Mouse (Mus musculus) A20 (cell line): ENCODE results near the gene Suclg2.
A peak's percentile ranks its signal among the peaks of the same experiment; 100 is the strongest.

Source experiments
- DNase-seq: peaks from one replicate; pipeline ENCODE4 v3.0.0-alpha.2; 2011; ENCODE audit warnings: low read depth, low spot score

Suclg2 gene

DNA sequence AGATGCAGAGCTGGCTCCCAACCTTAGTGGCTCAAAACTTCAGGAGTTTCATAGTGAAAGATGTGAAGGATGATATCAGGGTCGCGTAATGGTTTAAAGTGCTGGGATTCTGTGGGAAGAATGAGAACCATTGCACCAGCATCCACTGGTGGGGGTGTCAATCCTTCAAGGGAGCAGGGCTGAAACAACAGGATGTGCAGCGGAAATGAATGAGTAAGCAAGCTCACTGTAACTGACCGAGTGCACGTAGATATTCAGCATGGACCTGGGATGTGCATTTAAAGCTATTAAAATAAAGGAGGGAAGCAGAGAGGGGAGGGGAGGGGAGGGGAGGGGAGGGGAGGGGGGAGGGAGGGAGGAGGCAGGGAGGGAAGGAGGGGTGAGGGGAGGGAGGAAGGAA, 18.4 kb downstream of the Suclg2 start:
- DNase-seq: no peak

- no peak for DNase-seq
These were observed 19.3 kb downstream of the Suclg2 start for GRCm38 (mm10) chr6:95699326-95699725.

DNA sequence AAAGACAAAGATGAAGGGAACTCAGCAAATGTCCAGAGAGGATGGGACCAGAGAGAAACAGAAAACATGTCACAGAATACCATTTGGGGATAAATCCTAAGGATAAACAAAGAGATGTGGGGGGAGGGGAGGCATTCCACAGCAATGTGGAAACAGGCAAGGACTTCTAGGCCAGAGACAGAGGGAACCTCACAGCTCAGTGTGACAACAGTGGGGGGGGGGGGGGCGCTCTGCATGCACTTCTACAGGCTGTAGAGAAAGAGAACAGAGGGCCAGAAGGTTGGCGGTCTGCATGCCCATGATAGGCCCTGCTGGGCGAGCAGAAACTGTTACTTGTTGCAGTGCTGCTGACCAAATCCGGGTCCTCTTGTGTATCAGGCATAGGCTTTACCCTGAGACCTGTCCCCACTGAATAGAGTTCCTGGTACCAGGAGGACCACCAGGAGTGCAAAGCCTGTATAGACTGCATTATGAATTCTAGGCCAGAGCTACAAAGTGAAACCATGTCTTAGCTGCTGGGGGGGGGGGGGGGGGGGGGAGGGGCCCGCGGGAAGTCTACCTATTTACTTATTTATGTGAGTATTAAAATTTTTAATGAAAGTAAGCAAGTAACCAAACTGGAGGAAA, 20.0 kb downstream of the Suclg2 start:
- no peak for DNase-seq

DNA sequence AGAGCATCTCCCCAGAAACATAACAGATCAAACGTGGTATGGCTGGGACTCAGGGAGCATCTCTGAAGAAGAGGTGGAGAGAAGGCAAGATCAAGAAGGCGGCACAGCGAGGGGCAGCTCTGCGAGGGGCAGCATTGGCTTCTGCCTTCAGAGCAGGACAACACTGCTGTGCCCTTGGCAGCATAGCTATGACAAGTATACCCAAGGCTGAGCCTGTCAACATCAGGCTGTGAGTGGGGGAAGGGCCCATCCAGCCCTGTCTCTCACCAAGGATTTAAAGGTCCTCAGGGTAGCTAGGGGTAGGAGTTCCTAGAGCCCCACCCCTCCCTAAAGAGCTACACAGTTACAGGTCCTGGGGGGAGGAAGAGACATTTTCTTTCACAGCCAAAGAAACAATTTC, 23.7 kb downstream of the Suclg2 start:
- no peak for DNase-seq

DNA sequence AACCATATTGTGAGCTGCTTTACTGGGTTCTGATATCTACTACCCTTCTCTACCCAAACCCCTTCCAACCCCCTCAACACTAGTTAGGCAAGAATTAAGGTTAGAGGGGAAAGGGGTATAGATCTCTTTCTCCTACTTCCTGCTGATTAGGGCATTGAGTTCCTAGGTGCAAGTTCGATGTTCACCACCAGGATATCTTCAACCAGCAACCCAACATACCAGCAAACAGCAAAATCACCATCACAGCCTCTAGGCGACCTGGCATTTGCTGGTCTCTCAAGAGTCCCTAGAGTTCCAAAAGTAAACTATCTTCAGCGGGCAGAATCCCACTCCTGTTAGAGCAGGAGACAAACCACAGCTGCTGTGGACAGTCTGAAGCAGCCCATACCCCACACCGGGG, 33.4 kb downstream of the Suclg2 start:
- DNase-seq: no peak

- DNase-seq: no peak
These were observed 38.9 kb downstream of the Suclg2 start for GRCm38 (mm10) chr6:95679718-95680117.

GRCm38 (mm10) chr6:95679261-95679660, 39.3 kb downstream of the Suclg2 start:
- no peak for DNase-seq

DNA sequence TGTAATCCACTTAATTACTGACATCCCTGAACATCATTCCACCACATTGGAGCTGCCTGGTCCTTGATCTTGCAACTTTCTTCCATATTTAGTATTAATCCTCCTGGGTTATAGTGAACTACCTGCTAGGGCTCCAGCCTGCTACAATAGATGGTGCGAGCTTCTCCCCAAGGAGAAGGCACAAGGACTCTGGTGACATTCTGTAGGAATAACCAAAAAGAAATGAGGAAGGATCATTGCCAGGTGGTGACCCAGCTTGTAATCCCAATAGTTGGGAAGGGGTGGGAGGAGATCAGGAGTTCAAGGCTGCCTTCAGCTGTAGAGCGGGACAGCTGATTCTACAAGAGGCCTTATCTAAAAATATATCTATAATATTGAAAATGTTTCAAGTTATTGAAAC, 41.6 kb downstream of the Suclg2 start:
- DNase-seq: no peak

- no peak for DNase-seq
These were observed 42.2 kb downstream of the Suclg2 start for GRCm38 (mm10) chr6:95676439-95676838.

GRCm38 (mm10) chr6:95675059-95675705, 43.4 kb downstream of the Suclg2 start:
- DNase-seq: no peak

- DNase-seq: no peak
These were observed 43.9 kb downstream of the Suclg2 start for GRCm38 (mm10) chr6:95674651-95675050.

DNA sequence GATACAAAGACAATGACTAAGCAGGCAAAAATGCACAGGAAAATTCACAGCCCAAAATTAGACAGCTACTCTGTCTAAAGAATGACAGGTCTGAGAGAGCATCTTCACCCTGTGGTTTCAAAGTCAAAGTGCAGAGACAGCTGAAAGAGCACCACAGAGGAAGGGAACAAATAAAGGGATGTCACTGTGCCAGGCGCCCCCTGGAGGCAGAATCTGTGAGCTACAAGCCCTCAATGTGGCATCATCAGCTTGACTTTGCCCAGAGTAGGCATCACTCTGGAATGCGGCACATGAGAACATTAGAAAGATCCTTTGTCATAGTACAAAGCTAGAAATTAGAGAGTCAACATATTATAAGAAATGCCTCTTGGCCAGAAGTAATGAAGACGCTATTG, 49.3 kb downstream of the Suclg2 start:
- DNase-seq: peak; percentile 63

DNA sequence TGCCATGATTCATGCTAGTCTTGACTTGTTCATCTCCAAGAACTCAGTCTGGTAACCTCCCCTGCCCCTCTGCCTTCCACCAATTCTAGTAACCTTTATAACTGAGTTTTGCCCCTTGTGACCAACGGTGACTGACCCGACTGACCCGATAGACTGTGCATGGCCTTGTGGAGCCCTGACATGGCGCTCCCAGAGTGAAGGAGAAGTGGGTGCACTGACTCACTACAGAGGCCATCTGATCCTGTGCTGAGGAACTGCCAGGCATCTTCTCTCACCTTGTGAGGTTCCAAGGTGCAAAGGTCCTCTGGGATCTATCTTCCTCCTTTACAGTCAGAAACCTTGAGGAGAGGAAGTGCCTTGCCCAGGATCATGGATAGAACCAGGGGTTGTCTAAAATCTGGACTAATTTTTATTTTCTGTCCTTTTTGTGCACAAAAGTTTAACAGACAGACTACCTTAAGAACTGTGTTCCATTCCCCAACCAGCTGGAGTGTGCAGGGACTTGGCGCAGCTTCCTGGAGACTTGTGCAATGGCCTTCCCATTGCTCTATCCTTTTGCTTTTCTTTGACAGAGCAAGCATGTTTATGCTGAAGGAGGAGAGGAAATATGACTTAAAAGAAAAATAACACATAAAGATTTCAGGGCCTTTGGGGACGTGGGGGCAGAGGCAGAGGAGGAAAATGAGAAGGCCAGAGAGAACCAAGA, 49.8 kb downstream of the Suclg2 start:
- DNase-seq: no peak

DNA sequence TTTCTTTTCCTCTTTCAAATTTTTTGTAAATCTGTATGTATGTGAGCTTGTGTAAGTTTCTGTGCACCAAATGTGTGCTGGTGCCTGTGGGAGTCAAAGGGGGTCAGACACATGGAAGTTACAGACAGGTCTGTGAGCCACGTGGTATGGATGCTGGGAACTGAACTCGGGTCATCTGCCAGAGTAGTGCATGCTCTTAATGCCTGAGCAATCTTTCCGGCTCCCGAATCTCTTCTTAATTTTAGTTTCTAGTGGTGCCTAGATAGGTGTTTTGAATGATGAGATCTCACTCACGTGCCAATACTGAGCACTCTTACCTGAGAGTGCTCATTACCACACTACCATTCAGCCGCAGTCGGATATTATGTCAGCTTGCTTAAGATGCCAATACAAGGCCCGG, 60.9 kb downstream of the Suclg2 start:
- DNase-seq: no peak

GRCm38 (mm10) chr6:95653662-95654061, 64.9 kb downstream of the Suclg2 start:
- DNase-seq: no peak

DNA sequence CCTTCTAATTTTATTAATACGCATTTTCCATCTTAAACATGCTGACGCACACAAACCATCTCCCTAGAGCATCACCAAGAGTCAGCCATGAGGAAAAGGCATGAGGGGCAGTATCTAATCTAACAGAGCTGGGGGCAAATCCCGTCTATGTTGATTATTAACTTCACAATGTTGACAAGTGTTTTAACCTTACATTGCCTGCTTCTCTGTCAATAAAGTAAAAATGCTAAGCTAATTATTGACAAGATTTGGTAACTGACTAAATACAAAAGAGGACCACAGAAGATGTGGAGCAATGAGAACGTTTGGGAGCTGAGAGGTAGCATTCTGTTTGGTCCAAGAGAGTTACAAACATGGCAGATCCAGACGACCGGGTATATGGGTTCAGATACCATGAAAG, 65.8 kb downstream of the Suclg2 start:
- no peak for DNase-seq

DNA sequence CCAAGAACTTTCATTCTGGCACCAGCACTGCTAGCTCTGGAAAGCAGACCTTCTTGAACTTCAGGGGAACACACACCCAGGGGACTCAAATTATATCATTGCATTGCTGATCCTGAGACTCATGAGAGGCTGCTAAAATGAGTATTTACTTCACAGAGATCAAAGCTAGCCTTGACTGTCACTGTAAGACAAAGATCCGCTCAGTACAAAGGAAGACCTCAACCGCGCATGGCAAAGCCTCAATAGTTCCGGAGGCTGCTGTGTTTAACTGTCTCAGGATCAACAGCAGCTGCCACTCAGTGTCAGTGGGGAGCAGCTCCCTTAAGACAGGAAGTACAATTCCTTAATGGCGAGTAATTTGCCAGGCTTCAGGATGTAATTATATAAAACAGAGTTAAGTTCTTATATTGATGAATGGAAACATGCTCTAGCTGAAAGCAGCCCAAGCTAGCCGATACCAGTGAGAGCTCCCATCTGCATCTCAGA, 67.2 kb downstream of the Suclg2 start:
- no peak for DNase-seq

DNA sequence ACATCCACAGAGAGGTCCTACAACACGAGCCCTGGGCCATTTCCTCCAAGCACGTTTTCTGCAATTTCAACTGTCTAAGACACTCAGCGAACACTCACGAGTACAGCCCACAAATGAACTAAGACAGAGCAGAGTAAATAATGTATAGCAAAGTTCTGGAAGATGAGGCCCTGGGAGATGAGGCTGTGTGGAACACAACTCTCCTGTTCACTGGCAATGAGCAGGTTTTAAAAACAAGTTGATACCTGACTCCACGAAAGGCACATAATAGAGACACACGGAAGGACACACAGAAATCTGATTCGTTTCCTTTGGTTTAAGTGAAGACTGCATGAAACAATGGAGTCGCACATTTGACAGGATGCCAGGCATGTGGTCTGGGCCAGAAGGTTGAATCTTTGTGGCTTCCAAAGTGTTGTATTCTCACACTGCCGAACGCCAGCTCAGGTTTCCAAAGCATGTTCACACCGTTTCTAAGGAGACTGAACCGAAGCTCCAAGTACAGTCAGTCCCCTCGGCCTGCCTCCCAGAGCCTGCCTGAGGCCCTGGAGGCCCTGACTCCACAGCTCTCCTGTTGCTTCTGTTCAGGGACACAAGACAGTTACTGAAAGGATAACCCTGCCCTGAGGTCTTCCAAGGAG, 68.4 kb downstream of the Suclg2 start:
- DNase-seq: no peak

DNA sequence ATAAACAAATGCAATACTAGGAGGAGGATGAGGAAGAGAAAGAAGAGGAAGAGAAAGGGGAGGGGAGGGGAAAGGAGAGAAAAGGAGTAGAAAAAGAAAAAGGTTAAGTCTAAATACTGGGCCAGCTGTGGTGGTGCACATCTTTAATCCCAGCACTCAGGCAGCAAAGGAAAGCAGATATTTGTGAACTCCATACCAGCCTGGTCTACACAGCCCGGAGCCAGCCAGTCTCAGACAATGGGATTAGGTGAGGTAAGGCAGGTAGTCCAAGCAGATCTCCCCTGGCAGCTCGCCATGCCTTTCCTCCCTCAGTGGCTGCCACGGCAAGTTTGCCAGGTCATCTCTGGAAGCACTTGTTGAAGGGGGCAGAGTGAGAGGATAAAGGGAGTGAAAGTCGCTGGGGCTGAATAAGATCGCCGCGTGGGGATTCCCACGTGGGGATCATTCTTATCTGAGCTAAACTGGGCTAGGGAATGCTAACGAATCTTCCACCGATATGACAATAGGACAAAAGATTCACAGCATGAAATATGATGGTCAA, 69.4 kb downstream of the Suclg2 start:
- DNase-seq: no peak

DNA sequence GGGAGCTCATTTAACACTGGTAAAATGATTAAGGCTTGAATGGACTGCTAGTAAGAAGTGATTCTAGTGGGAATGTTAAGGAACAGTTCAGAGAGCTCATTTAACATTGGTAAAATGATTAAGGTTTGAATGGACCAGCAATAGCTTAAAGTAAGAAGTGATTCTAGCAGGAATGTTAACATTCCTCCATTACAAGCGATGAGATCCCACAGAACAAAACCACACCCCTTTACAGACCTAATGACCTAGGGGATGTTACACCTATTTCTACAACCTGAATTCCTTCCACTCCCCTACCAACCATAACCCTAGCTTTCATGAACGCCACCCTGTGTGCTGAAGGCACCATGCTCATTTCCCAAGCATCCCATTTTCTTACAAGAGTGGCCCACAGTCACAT, 81.2 kb downstream of the Suclg2 start:
- no peak for DNase-seq

GRCm38 (mm10) chr6:95635411-95635810, 83.2 kb downstream of the Suclg2 start:
- DNase-seq: no peak

DNA sequence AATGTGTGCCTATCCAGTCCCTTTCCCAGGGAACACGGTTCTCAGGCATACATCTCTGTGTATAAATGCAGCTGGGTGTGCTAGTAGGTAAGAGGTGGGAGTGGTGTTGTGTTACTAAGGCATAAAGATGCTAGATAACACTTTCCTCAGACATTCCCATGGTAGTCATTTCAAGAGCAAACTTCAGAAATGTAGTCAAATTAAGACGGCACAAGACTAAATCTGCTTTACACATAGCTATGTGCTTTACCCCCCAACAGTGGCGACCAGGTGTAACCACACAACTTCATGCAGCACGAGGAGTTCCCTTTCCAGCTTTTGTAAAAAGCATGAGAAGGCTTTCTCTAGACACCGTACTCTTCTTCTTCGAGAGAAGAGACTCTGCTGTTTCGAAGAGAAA, 89.5 kb downstream of the Suclg2 start:
- DNase-seq: peak; percentile 55
